Mouse (Mus musculus) hindbrain, embryonic 12.5 days (tissue): ENCODE results near the gene Xpr1. TPM values are rescaled to one million over a fixed set of nuclear protein-coding genes. Genes with fewer than 3 reads are reported as not detected.

Source experiments
- ATAC-seq: fragments of 200-750 bp; cut with Nextera tagmentation; 2 replicates; pipeline ENCODE4 v1.8.0; 2017; ENCODE audit warnings: moderate TSS enrichment; ENCODE audit not compliant: low FRiP score
- H3K27ac ChIP-seq: fragments of 300-500 bp; sonication (generic); 2 replicates; pipeline ENCODE4 v1.5.1; 2016; ENCODE audit warnings: mild to moderate bottlenecking
- H3K27me3 ChIP-seq: fragments of 300-500 bp; sonication (generic); 2 replicates; pipeline ENCODE4 v1.6.1; 2016; ENCODE audit warnings: mild to moderate bottlenecking
- H3K36me3 ChIP-seq: fragments of 300-500 bp; sonication (generic); 2 replicates; pipeline ENCODE4 v1.6.1; 2016; ENCODE audit warnings: mild to moderate bottlenecking
- H3K4me1 ChIP-seq: fragments of 300-500 bp; sonication (generic); 2 replicates; pipeline ENCODE4 v1.6.1; 2016
- H3K4me2 ChIP-seq: fragments of 300-500 bp; sonication (generic); replicated peaks from 2 replicates; pipeline ENCODE4 v1.6.1; 2016; ENCODE audit warnings: mild to moderate bottlenecking
- H3K4me3 ChIP-seq: fragments of 300-500 bp; sonication (generic); 2 replicates; pipeline ENCODE4 v1.5.1; 2016; ENCODE audit warnings: mild to moderate bottlenecking
- H3K9ac ChIP-seq: fragments of 300-500 bp; sonication (generic); 2 replicates; pipeline ENCODE4 v1.6.1; 2016; ENCODE audit warnings: mild to moderate bottlenecking, moderate library complexity
- H3K9me3 ChIP-seq: fragments of 300-500 bp; sonication (generic); replicated peaks from 2 replicates; pipeline ENCODE4 v1.6.1; 2016; ENCODE audit warnings: mild to moderate bottlenecking
- WGBS: fragments of 180-500 bp; shearing (Covaris S2); methylation state at CpG from one replicate; pipeline ENCODE4 v1.1.7; 2016; 5-methylcytosine and 5-hydroxymethylcytosine counted together
- microRNA-seq: library from miRNA; unstranded; fragments of <30 nt; microRNA quantifications from one replicate; pipeline ENCODE4, GENCODE M21; 2017
- polyA plus RNA-seq: library from polyadenylated mRNA; unstranded; fragments of >200 nt; fragmentation: Nextera tagmentation; extraction: Ambion mirVana; gene quantifications from 2 replicates; pipeline ENCODE4 v1.2.1, GENCODE M21; 2016

The Xpr1 gene
- polyA plus RNA-seq, 1 experiment from 2014 or later = 31.1 TPM

GRCm38 (mm10) chr1:155232786-155233185, 184.4 kb downstream of the Xpr1 start:
- no peak for ATAC-seq
- Histone ChIP-seq H3K36me3 (no peaks in the 10 kb centered on the region), H3K9ac (0 out of 2 replicates have a peak overlapping the region, but pooled peaks have one; percentile 23), H3K4me3 (no peak overlapping the region), H3K4me1 (peaks cover 91% of the 10 kb centered on the region), H3K27me3 (no peaks in the 10 kb centered on the region; the same call in 1 of the 2 replicates), H3K27ac (peak overlapping the region; percentile 89), H3K4me2 (no peak overlapping the region), H3K9me3 (no peaks in the 10 kb centered on the region)
- 72% methylated on average over 6 of the region's 6 CpGs for WGBS

GRCm38 (mm10) chr1:155232385-155232784, 184.8 kb downstream of the Xpr1 start:
- Histone ChIP-seq H3K9me3 (no peaks in the 10 kb centered on the region), H3K27me3 (no peaks in the 10 kb centered on the region), H3K27ac (peak overlapping the region; percentile 89), H3K4me3 (no peak overlapping the region), H3K4me2 (no peak overlapping the region), H3K4me1 (peaks cover 92% of the 10 kb centered on the region), H3K36me3 (no peaks in the 10 kb centered on the region), H3K9ac (0 out of 2 replicates have a peak overlapping the region, but pooled peaks have one; percentile 23)
- ATAC-seq = no peak
- 73% methylated on average over 12 of the region's 12 CpGs for WGBS

GRCm38 (mm10) chr1:155229464-155230411, 187.5 kb downstream of the Xpr1 start:
- peaks cover 4% of the 10 kb centered on the region; the same call in 1 of the 2 replicates for H3K27me3 ChIP-seq
- no peak overlapping the region for H3K4me3 ChIP-seq
- H3K9me3 ChIP-seq = no peaks in the 10 kb centered on the region
- H3K27ac ChIP-seq = peak overlapping the region; percentile 91
- 0 out of 2 replicates have a peak, but pooled peaks cover 5% of the 10 kb centered on the region for H3K36me3 ChIP-seq
- H3K9ac ChIP-seq = peak overlapping the region; percentile 9; the same call in 1 of the 2 replicates
- WGBS = 10% methylated on average over 14 of the region's 14 CpGs
- H3K4me2 ChIP-seq = no peak overlapping the region
- ATAC-seq = peak; percentile 75
- peaks cover 73% of the 10 kb centered on the region for H3K4me1 ChIP-seq

Small RNAs within 50 kb of the gene (microRNA-seq; reads per million reads assigned to microRNA genes)
- gene Gm22569 = not detected

Other genes starting within 250 kb of the Xpr1 start
- 5.0 and 5.4 TPM in 2 replicates for gene BC034090, start 173.0 kb downstream of the Xpr1 start, polyA plus RNA-seq
- gene Acbd6, start 140.7 kb upstream of the Xpr1 start, polyA plus RNA-seq = 91.1 and 91.9 TPM in 2 replicates